Mouse (Mus musculus) cerebellum, adult 2 months (tissue): ENCODE results near the gene Tox4.
A peak's percentile ranks its signal among the peaks of the same experiment; 100 is the strongest.

Experiments used
- CTCF ChIP-seq: fragments of 200-500 bp; IDR thresholded peaks from 2 replicates; pipeline ENCODE4 v1.5.1; 2011; ENCODE audit warnings: low read depth, mild to moderate bottlenecking, control low read depth, low read length, moderate library complexity, borderline replicate concordance; ENCODE audit not compliant: insufficient read depth
- POLR2A ChIP-seq: fragments of 200-500 bp; IDR thresholded peaks from 2 replicates; pipeline ENCODE4 v1.6.1; 2011; ENCODE audit warnings: low read length, control low read depth, borderline replicate concordance; ENCODE audit not compliant: insufficient read depth

- TF ChIP-seq CTCF: no peak
- TF ChIP-seq POLR2A: peak; percentile 65
Observed at GRCm38 (mm10) chr14:52315792-52316440, 37.0 kb downstream of the Tox4 start.
